Mouse (Mus musculus) embryonic fibroblast, embryonic 13.5 days (primary cell): Measurements from ENCODE around the gene Pgs1.

ENCODE experiments used
- CTCF ChIP-seq: IDR thresholded peaks from 2 replicates; pipeline ENCODE4 v1.5.1; 2011; ENCODE audit warnings: mild to moderate bottlenecking, control low read depth, low read length, moderate library complexity, borderline replicate concordance; ENCODE audit not compliant: insufficient read depth
- POLR2A ChIP-seq: IDR thresholded peaks from 2 replicates; pipeline ENCODE4 v1.6.1; 2011; ENCODE audit warnings: low read depth, mild to moderate bottlenecking, control low read depth, low read length, moderate library complexity

DNA sequence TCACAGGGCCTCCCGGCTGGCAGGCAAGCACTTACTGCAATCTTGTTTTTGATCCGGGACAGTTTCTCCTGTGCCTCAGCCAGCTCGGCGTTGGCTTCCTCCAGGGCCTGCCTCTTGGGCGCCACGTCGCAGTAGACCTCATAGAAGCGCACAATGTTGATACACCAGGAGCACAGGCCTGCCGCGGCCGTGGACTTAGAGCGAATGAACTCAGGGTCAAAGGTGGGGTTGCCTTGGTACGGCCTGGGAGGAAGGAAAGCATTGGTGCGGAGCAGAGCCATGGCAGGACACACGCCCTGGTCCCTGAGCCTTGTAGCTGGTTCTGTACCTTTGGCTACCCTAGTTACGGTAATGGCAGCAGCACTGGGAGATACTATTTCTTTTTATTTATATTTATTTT lies 64.1 kb downstream of the Pgs1 start:
- TF ChIP-seq CTCF (no peak), POLR2A (no peak)
